Mouse (Mus musculus) limb, embryonic 11.5 days (tissue): ENCODE measurements around the gene Add3. TPM values are rescaled to one million over a fixed set of nuclear protein-coding genes. Genes with fewer than 3 reads are reported as not detected.
A peak's percentile ranks its signal among the peaks of the same experiment; 100 is the strongest.

Experiments used
- ATAC-seq: fragments of 200-750 bp; cut with Nextera tagmentation; 2 replicates; pipeline ENCODE4 v1.8.0; 2017; ENCODE audit warnings: low read depth; ENCODE audit not compliant: insufficient number of reproducible peaks, low FRiP score, low TSS enrichment
- DNase-seq: peaks from one replicate; pipeline ENCODE4 v3.0.0-alpha.2; 2015; ENCODE audit warnings: low spot score
- H3K27ac ChIP-seq: fragments of 300-500 bp; sonication (generic); replicated peaks from 2 replicates; pipeline ENCODE4 v1.5.1; 2014; ENCODE audit warnings: low read depth, mild to moderate bottlenecking, low read length
- H3K27me3 ChIP-seq: fragments of 300-500 bp; sonication (generic); 2 replicates; pipeline ENCODE4 v1.6.1; 2014; ENCODE audit warnings: mild to moderate bottlenecking, low read length, mixed read lengths; ENCODE audit not compliant: control insufficient read depth, insufficient read depth
- H3K36me3 ChIP-seq: fragments of 300-500 bp; sonication (generic); 2 replicates; pipeline ENCODE4 v1.6.1; 2014; ENCODE audit warnings: mild to moderate bottlenecking, low read length, moderate library complexity, mixed read lengths; ENCODE audit not compliant: control insufficient read depth, insufficient read depth
- H3K4me1 ChIP-seq: fragments of 300-500 bp; sonication (generic); 2 replicates; pipeline ENCODE4 v1.6.1; 2014; ENCODE audit warnings: low read length, mixed read lengths; ENCODE audit not compliant: control insufficient read depth, insufficient read depth
- H3K4me2 ChIP-seq: fragments of 300-500 bp; sonication (generic); 2 replicates; pipeline ENCODE4 v1.6.1; 2014; ENCODE audit warnings: low read depth, mild to moderate bottlenecking, moderate library complexity; ENCODE audit not compliant: severe bottlenecking
- H3K4me3 ChIP-seq: fragments of 300-500 bp; sonication (generic); 2 replicates; pipeline ENCODE4 v1.5.1; 2014; ENCODE audit warnings: low read depth, low read length
- H3K9ac ChIP-seq: fragments of 300-500 bp; sonication (generic); 2 replicates; pipeline ENCODE4 v1.6.1; 2014; ENCODE audit warnings: mild to moderate bottlenecking, low read length
- H3K9me3 ChIP-seq: fragments of 300-500 bp; sonication (generic); 2 replicates; pipeline ENCODE4 v1.6.1; 2016; ENCODE audit warnings: low read length; ENCODE audit not compliant: control insufficient read depth
- WGBS: fragments of 180-500 bp; shearing (Covaris S2); extraction: QIAGEN DNeasy Blood & Tissue Kit; methylation state at CpG from one replicate; pipeline ENCODE4 v1.1.7; 2014; 5-methylcytosine and 5-hydroxymethylcytosine counted together
- polyA plus RNA-seq: library from polyadenylated mRNA; unstranded; fragments of >200 nt; fragmentation: Nextera tagmentation; extraction: Ambion mirVana; gene quantifications from 2 replicates; pipeline ENCODE4 v1.2.1, GENCODE M21; 2014

Gene Add3
- polyA plus RNA-seq, 1 experiment from 2014 or later = 74.4 TPM

DNA sequence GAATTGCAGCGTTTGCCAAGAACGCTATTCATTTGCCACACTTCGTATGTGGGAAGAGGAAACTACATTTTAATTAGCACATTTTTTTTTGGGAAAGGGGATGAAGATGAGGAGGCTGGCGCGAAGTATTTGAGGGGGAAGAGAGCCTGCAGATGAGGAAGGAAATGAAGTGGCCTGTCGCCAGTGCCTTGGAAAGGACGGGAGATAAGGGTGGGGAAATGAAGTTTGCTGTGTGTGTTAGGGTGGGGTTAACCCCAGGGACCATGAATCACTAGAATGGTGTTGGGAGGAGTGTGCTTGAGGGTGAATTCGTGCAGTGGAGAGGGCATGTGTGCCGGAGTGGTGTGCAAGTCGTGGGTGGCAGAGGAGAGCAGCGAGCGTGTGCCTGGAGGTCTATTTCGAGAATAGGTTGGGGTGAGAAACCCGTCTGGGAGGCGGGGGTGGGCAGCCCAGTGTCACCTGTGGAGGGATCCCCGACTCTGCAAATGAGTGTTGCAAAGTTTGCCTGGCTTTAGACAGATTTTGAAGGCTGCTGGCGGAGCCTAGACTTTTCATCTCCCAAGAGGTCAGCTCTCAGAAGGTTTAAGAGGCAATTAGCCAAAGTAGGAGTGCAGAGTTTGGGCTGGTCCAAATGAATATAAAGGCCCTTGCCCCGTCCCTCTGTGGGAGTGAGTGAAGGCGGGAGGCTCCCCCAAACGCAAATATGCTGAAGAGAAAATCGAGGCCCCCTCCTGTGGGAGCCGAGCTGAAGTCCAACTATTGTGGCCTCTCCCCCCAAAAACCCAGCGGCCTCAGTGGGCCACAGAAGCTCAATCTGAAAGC is 1.2 kb downstream of the Add3 start:
- Histone ChIP-seq H3K9me3 (no peaks in the 10 kb centered on the region), H3K27ac (peak overlapping the region; percentile 71), H3K4me2 (peak overlapping the region; percentile 87), H3K27me3 (no peaks in the 10 kb centered on the region), H3K36me3 (no peaks in the 10 kb centered on the region), H3K9ac (peak overlapping the region; percentile 62), H3K4me1 (peaks cover 37% of the 10 kb centered on the region), H3K4me3 (peak overlapping the region; percentile 41)
- 1% methylated on average over 23 of the region's 23 CpGs for WGBS
- ATAC-seq (peak; percentile 20; the same call in 1 of the 2 replicates), DNase-seq (peak; percentile 53)

DNA sequence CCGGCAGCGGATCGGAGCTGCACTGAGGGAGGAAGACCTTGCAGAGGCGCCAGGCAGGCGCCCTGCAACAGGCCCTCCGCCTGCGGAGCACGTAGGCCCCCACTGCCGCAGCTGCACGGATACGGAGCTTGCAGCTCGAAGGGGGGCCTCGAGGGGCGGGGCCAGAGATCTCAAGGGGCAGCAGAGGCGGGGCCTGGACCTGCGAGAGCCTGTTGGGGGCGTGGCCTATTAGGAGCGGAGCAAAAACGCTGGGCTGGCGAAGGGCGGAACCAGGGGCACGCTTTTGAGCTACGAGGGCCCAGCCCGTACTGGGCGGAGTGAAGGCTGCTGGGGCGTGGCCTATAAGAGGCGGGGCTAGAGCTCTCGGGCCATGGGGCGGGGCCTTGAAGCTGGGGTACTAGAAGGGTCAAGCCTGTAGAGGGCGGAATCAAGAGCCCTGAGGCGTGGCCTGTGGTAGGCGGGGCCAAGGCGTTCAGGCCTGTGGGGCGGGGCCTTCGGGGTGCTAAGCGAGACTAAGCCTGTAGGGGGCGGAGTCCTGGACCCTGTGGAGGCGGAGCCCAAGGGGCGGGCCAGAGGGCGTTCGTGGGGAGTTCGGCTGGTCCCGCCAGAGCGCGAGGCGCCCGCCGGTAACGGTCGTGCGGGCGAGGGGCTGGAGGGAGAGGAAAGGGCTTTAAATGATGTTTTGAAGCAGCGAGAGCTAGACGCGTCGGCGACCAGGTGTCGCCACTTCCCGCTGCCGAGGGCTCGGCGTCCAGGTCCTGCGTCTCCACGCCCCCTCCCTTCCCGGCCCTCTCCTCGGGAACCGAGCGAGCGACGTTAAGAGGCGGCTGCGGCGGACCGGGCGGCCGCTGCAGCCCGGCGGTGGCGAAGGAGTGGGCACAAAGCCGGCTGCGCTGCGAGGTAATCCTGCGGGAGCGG is 2.2 kb downstream of the Add3 start:
- H3K27ac ChIP-seq = peak overlapping the region; percentile 77
- no peaks in the 10 kb centered on the region for H3K36me3 ChIP-seq
- H3K4me1 ChIP-seq = peaks cover 30% of the 10 kb centered on the region
- peak overlapping the region; percentile 87 for H3K4me2 ChIP-seq
- DNase-seq (peak; percentile 100), ATAC-seq (peak; percentile 97)
- peak overlapping the region; percentile 75 for H3K4me3 ChIP-seq
- H3K9ac ChIP-seq = peak overlapping the region; percentile 62
- no peaks in the 10 kb centered on the region for H3K27me3 ChIP-seq
- no peaks in the 10 kb centered on the region for H3K9me3 ChIP-seq
- under 1% methylated on average over 82 of the region's 84 CpGs for WGBS

DNA sequence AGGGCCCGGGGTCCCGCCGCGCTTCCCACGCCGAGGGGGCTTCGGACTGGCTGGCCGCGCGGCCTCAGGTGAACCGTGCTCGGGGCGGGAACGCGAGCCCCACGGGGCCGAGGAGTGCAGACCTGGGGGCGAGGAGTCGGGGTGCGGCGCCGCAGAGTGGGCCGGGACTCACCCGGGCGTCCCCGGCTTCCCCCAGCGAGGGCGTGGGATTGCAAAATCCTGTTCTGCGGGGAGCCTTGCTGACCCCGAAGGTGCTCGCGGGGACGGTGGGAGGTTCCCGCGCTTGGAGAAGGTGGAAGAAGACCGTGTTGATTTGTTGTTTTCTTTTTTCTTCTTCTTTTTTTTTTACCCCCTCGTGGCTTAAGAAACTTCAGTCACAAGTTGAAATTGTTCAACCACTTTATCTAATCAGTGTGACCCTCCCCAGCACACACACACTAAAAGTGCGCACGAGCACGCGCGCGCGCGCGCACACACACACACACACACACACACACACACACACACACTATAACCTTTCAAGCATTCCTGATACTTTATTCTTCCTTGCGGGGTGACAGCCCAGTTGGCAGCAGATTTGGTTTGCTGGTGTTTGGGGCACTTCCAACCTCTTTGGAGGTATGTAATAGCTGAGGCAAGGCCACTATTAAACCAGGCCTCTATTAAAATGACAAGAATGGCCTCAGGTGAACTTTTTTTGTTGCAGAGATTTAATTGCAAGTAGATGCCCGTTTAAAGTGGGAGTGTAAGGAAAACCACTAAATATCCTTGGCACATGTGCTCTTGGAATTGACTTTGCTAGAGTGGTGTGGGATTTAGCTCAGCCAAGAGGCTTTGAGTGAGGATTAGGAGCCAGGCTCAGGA is 3.1 kb downstream of the Add3 start:
- Histone ChIP-seq H3K9ac (peak overlapping the region; percentile 56), H3K27ac (peak overlapping the region; percentile 77), H3K4me2 (peak overlapping the region; percentile 37), H3K9me3 (no peaks in the 10 kb centered on the region), H3K27me3 (no peaks in the 10 kb centered on the region), H3K4me1 (peaks cover 28% of the 10 kb centered on the region), H3K36me3 (no peaks in the 10 kb centered on the region), H3K4me3 (peak overlapping the region; percentile 75)
- WGBS = under 1% methylated on average over 48 of the region's 48 CpGs
- DNase-seq = peak; percentile 69
- ATAC-seq = peak; percentile 3; the same call in 1 of the 2 replicates

DNA sequence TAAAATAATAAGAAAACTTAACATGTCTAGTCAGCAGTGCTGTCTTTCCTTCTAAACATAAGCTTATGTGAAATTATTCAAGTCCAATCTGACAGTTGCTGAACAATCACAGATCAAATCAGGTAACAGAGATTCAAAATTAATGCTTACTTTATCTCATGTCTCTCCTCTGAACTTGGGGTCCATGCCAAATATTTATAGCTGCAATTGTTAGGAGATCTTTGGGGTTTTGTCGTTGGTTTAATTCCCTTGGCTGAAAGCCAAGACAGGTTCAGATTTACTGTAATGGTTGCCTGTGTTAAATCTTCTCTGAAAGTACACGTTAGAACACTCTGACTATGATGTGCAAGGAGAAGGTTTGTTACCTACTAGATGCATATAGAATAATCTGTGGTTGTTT is 4.8 kb downstream of the Add3 start:
- no peak overlapping the region for H3K27ac ChIP-seq
- no peaks in the 10 kb centered on the region for H3K9me3 ChIP-seq
- WGBS = 18% methylated on average over 2 of the region's 2 CpGs
- no peaks in the 10 kb centered on the region for H3K36me3 ChIP-seq
- no peak overlapping the region for H3K4me2 ChIP-seq
- no peak overlapping the region for H3K4me3 ChIP-seq
- H3K9ac ChIP-seq = no peak overlapping the region
- peaks cover 25% of the 10 kb centered on the region for H3K4me1 ChIP-seq
- ATAC-seq (no peak), DNase-seq (no peak)
- H3K27me3 ChIP-seq = no peaks in the 10 kb centered on the region

DNA sequence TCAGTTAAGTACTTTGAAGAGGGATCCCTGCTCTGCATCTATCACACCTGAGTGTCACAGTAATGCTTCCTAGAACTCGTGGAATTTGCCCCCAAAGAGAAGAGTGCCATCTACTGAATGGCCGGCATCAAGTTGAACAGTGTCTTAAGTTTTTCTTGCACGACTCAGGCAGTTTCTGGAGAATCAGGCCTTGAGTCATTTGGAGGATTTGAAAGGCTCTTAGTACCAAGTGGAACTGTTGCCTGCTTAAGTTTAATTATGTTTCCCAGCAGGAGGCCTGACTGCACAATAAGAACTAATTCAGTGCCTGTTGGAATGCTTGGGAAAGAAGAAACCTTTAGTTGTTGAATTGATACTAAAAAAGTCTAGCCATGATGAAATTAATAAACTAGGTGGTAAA is 9.1 kb downstream of the Add3 start:
- Histone ChIP-seq H3K27ac (no peak overlapping the region), H3K36me3 (no peaks in the 10 kb centered on the region), H3K9me3 (no peaks in the 10 kb centered on the region), H3K4me1 (peaks cover 9% of the 10 kb centered on the region; the same call in 1 of the 2 replicates), H3K9ac (no peak overlapping the region), H3K4me3 (no peak overlapping the region), H3K27me3 (no peaks in the 10 kb centered on the region), H3K4me2 (no peak overlapping the region)
- no peak for DNase-seq
- 22% methylated on average over 3 of the region's 3 CpGs for WGBS
- ATAC-seq = no peak

DNA sequence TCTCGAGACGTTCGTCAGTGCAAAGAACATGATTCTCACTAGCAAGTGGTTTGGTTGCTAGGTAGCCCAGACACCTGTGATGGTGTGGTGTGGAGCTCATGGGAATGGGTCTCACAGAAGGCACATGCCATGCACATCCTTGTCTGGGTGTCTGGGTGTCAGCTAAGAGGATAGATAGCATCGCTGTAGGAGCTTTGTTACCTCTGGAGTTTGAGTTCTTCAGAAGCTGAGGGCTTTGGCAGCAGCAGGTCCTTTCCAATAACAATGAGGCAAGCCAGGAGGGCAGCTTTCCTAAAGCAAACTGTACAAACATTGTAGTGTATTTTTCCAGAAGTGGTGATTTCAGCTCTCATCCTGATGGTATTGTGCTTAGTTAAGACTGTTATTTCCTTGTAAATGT is 12.2 kb downstream of the Add3 start:
- Histone ChIP-seq H3K36me3 (no peaks in the 10 kb centered on the region), H3K4me2 (no peak overlapping the region), H3K27ac (no peak overlapping the region), H3K27me3 (no peaks in the 10 kb centered on the region), H3K4me1 (no peaks in the 10 kb centered on the region), H3K9me3 (no peaks in the 10 kb centered on the region), H3K4me3 (no peak overlapping the region), H3K9ac (no peak overlapping the region)
- no peak for ATAC-seq
- no peak for DNase-seq
- 90% methylated on average over 4 of the region's 4 CpGs for WGBS

DNA sequence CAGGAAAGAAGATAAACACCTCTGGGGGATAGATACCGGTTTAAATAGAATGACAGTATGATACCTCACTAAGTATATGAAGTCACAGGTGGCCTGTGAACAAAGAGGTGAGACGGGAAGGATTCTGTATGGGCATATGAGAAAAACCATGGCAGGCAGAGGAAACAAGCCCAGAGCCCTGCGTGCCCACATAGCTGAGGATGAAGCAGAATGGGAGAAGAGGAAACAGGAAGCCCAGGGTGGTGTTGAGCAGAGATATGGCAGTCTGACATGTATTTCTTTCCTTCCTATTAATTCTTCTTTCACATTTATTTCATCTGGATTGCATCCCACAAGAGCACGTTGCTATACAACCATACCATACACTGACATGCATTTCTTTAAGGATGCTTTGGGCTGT is 12.9 kb downstream of the Add3 start:
- Histone ChIP-seq H3K9me3 (no peaks in the 10 kb centered on the region), H3K4me2 (no peak overlapping the region), H3K4me1 (no peaks in the 10 kb centered on the region), H3K4me3 (no peak overlapping the region), H3K9ac (no peak overlapping the region), H3K27ac (no peak overlapping the region), H3K36me3 (no peaks in the 10 kb centered on the region), H3K27me3 (no peaks in the 10 kb centered on the region)
- WGBS = 89% methylated on average over 4 of the region's 4 CpGs
- ATAC-seq (no peak), DNase-seq (no peak)

DNA sequence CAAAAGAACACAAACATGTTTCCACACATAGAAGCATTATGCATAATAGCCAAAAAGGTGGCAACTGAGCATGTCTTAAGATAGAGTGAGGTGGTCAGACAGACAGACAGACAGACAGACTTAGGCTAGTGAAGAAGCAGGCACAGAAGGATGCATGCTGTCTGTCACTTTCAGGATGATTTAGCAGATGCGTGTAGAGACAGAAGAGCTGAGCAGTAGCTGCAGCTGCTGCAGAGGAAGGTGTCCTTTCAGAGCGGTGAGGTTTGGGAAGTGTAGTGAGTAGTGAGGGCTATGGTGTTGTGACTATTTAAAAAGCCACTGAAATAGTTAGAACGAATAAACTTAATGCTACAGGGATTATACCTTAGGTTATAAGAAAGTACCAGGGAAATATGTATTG is 13.9 kb downstream of the Add3 start:
- H3K4me2 ChIP-seq = no peak overlapping the region
- no peaks in the 10 kb centered on the region for H3K4me1 ChIP-seq
- no peak overlapping the region for H3K9ac ChIP-seq
- DNase-seq = no peak
- no peaks in the 10 kb centered on the region for H3K27me3 ChIP-seq
- no peak overlapping the region for H3K27ac ChIP-seq
- 82% methylated on average over 3 of the region's 3 CpGs for WGBS
- no peak overlapping the region for H3K4me3 ChIP-seq
- no peaks in the 10 kb centered on the region for H3K36me3 ChIP-seq
- H3K9me3 ChIP-seq = no peaks in the 10 kb centered on the region
- ATAC-seq = no peak
